Mouse (Mus musculus): Measurements from ENCODE around the gene Tmem266.

DNA sequence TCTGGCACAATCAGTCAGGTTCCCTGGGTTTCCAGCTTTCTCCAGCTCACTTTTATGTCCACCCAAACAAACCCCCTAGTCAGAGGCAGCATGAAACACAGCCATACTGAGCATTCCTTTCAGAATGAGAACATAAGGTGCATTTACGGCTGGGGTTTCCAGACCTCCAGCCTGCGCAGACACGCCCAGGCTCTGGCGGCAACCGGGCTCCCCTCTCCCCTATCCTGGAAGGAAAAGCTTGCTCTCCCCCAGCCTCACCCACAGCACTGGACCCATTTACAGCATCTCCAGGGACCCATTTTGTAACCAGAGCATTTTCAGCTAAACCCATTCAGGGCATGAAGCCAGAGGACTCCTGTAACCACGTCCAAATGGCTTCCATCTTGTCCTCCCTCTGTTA, 123.3 kb downstream of the Tmem266 start:
- TF ChIP-seq CTCF (IDR thresholded peaks at IDR 0.05; ENCODE audit: low read depth) (no peak), EP300 (optimal IDR thresholded peaks at IDR 0.05) (no peak)
